Mouse (Mus musculus) midbrain, embryonic 16.5 days (tissue): Measurements from ENCODE around the gene Ccn5. TPM values are rescaled to one million over a fixed set of nuclear protein-coding genes. Genes with fewer than 3 reads are reported as not detected.

Source experiments
- ATAC-seq: fragments of 200-750 bp; cut with Nextera tagmentation; 2 replicates; pipeline ENCODE4 v1.8.0; 2017; ENCODE audit warnings: moderate TSS enrichment
- H3K27ac ChIP-seq: fragments of 300-500 bp; sonication (generic); 2 replicates; pipeline ENCODE4 v1.5.1; 2014; ENCODE audit warnings: mild to moderate bottlenecking, low read length, mixed read lengths
- H3K27me3 ChIP-seq: fragments of 300-500 bp; sonication (generic); 2 replicates; pipeline ENCODE4 v1.6.1; 2014; ENCODE audit warnings: low read depth, low read length, mixed read lengths; ENCODE audit not compliant: control insufficient read depth, insufficient read depth
- H3K36me3 ChIP-seq: fragments of 300-500 bp; sonication (generic); 2 replicates; pipeline ENCODE4 v1.6.1; 2014; ENCODE audit warnings: mild to moderate bottlenecking, low read length, moderate library complexity, mixed read lengths; ENCODE audit not compliant: control insufficient read depth, insufficient read depth
- H3K4me1 ChIP-seq: fragments of 300-500 bp; sonication (generic); 2 replicates; pipeline ENCODE4 v1.6.1; 2014; ENCODE audit warnings: mild to moderate bottlenecking, low read length, mixed read lengths; ENCODE audit not compliant: control insufficient read depth, insufficient read depth
- H3K4me2 ChIP-seq: fragments of 300-500 bp; sonication (generic); 2 replicates; pipeline ENCODE4 v1.6.1; 2014; ENCODE audit warnings: mild to moderate bottlenecking, low read length, mixed read lengths
- H3K4me3 ChIP-seq: fragments of 300-500 bp; sonication (generic); 2 replicates; pipeline ENCODE4 v1.5.1; 2014; ENCODE audit warnings: low read depth, mild to moderate bottlenecking, low read length, moderate library complexity, mixed read lengths
- H3K9ac ChIP-seq: fragments of 300-500 bp; sonication (generic); 2 replicates; pipeline ENCODE4 v1.6.1; 2014; ENCODE audit warnings: low read depth, low read length, mixed read lengths
- H3K9me3 ChIP-seq: fragments of 300-500 bp; sonication (generic); replicated peaks from 2 replicates; pipeline ENCODE4 v1.6.1; 2014; ENCODE audit warnings: mild to moderate bottlenecking, low read length, mixed read lengths; ENCODE audit not compliant: control insufficient read depth, poor library complexity, severe bottlenecking
- WGBS: fragments of 180-500 bp; shearing (Covaris S2); extraction: QIAGEN DNeasy Blood & Tissue Kit; methylation state at CpG from one replicate; pipeline ENCODE4 v1.1.7; 2014; 5-methylcytosine and 5-hydroxymethylcytosine counted together
- polyA plus RNA-seq: library from polyadenylated mRNA; unstranded; fragments of >200 nt; fragmentation: Nextera tagmentation; extraction: Ambion mirVana; gene quantifications from 2 replicates; pipeline ENCODE4 v1.2.1, GENCODE M21; 2015

Ccn5 gene
- polyA plus RNA-seq, 1 experiment from 2014 or later = 0.72 TPM

- Histone ChIP-seq H3K4me2 (no peak overlapping the region), H3K9me3 (no peaks in the 10 kb centered on the region), H3K27me3 (no peaks in the 10 kb centered on the region), H3K4me3 (no peak overlapping the region), H3K4me1 (no peaks in the 10 kb centered on the region), H3K36me3 (no peaks in the 10 kb centered on the region), H3K9ac (no peak overlapping the region), H3K27ac (no peak overlapping the region)
- 82% methylated on average over 7 of the region's 7 CpGs for WGBS
- ATAC-seq = no peak
These were observed 22.2 kb upstream of the Ccn5 start for GRCm38 (mm10) chr2:163798411-163798810.

GRCm38 (mm10) chr2:163800832-163801231 lies 19.8 kb upstream of the Ccn5 start:
- no peak overlapping the region for H3K27ac ChIP-seq
- 39% methylated on average over 3 of the region's 3 CpGs for WGBS
- no peak overlapping the region for H3K4me3 ChIP-seq
- H3K4me1 ChIP-seq = no peaks in the 10 kb centered on the region
- no peak for ATAC-seq
- H3K9me3 ChIP-seq = no peaks in the 10 kb centered on the region
- no peak overlapping the region for H3K4me2 ChIP-seq
- no peaks in the 10 kb centered on the region for H3K36me3 ChIP-seq
- no peaks in the 10 kb centered on the region for H3K27me3 ChIP-seq
- no peak overlapping the region for H3K9ac ChIP-seq

- H3K4me3 ChIP-seq = no peak overlapping the region
- H3K9ac ChIP-seq = no peak overlapping the region
- H3K27me3 ChIP-seq = no peaks in the 10 kb centered on the region
- 93% methylated on average over 5 of the region's 5 CpGs for WGBS
- no peak overlapping the region for H3K4me2 ChIP-seq
- H3K27ac ChIP-seq = no peak overlapping the region
- ATAC-seq = no peak
- no peaks in the 10 kb centered on the region for H3K9me3 ChIP-seq
- no peaks in the 10 kb centered on the region for H3K36me3 ChIP-seq
- no peaks in the 10 kb centered on the region for H3K4me1 ChIP-seq
These were observed 19.3 kb upstream of the Ccn5 start for GRCm38 (mm10) chr2:163801406-163801805.

GRCm38 (mm10) chr2:163803838-163804237 lies 16.8 kb upstream of the Ccn5 start:
- no peaks in the 10 kb centered on the region for H3K4me1 ChIP-seq
- no peak for ATAC-seq
- no peak overlapping the region for H3K27ac ChIP-seq
- H3K4me3 ChIP-seq = no peak overlapping the region
- WGBS = 84% methylated on average over 5 of the region's 5 CpGs
- no peaks in the 10 kb centered on the region for H3K27me3 ChIP-seq
- no peaks in the 10 kb centered on the region for H3K9me3 ChIP-seq
- no peaks in the 10 kb centered on the region for H3K36me3 ChIP-seq
- no peak overlapping the region for H3K4me2 ChIP-seq
- H3K9ac ChIP-seq = no peak overlapping the region

- Histone ChIP-seq H3K27me3 (no peaks in the 10 kb centered on the region), H3K4me2 (no peak overlapping the region), H3K27ac (no peak overlapping the region), H3K4me1 (no peaks in the 10 kb centered on the region), H3K9me3 (no peaks in the 10 kb centered on the region), H3K4me3 (no peak overlapping the region), H3K36me3 (no peaks in the 10 kb centered on the region), H3K9ac (no peak overlapping the region)
- no peak for ATAC-seq
- 92% methylated on average over 4 of the region's 4 CpGs for WGBS
These were observed 11.5 kb upstream of the Ccn5 start for GRCm38 (mm10) chr2:163809166-163809565.

GRCm38 (mm10) chr2:163809704-163810103 lies 11.0 kb upstream of the Ccn5 start:
- Histone ChIP-seq H3K27ac (no peak overlapping the region), H3K36me3 (no peaks in the 10 kb centered on the region), H3K27me3 (no peaks in the 10 kb centered on the region), H3K4me1 (no peaks in the 10 kb centered on the region), H3K9me3 (no peaks in the 10 kb centered on the region), H3K4me2 (no peak overlapping the region), H3K9ac (no peak overlapping the region), H3K4me3 (no peak overlapping the region)
- ATAC-seq = no peak
- WGBS = 63% methylated on average over 7 of the region's 7 CpGs

GRCm38 (mm10) chr2:163813077-163813476 lies 7.6 kb upstream of the Ccn5 start:
- H3K27me3 ChIP-seq = no peaks in the 10 kb centered on the region
- H3K4me3 ChIP-seq = no peak overlapping the region
- WGBS = 62% methylated on average over 5 of the region's 5 CpGs
- H3K4me1 ChIP-seq = no peaks in the 10 kb centered on the region
- no peak overlapping the region for H3K9ac ChIP-seq
- H3K9me3 ChIP-seq = no peaks in the 10 kb centered on the region
- no peak overlapping the region for H3K4me2 ChIP-seq
- no peak overlapping the region for H3K27ac ChIP-seq
- no peak for ATAC-seq
- H3K36me3 ChIP-seq = no peaks in the 10 kb centered on the region

- Histone ChIP-seq H3K9me3 (no peaks in the 10 kb centered on the region), H3K27ac (no peak overlapping the region), H3K36me3 (no peaks in the 10 kb centered on the region), H3K4me3 (no peak overlapping the region), H3K9ac (no peak overlapping the region), H3K27me3 (no peaks in the 10 kb centered on the region), H3K4me2 (no peak overlapping the region), H3K4me1 (no peaks in the 10 kb centered on the region)
- WGBS = 87% methylated on average over 9 of the region's 9 CpGs
- no peak for ATAC-seq
These were observed 5.8 kb upstream of the Ccn5 start for GRCm38 (mm10) chr2:163814739-163815465.

GRCm38 (mm10) chr2:163823248-163823647 lies 2.6 kb downstream of the Ccn5 start:
- WGBS = 8% methylated on average over 4 of the region's 4 CpGs
- H3K9ac ChIP-seq = no peak overlapping the region
- no peak overlapping the region for H3K27ac ChIP-seq
- ATAC-seq = no peak
- H3K4me3 ChIP-seq = no peak overlapping the region
- no peak overlapping the region for H3K4me2 ChIP-seq
- H3K9me3 ChIP-seq = no peaks in the 10 kb centered on the region
- no peaks in the 10 kb centered on the region for H3K4me1 ChIP-seq
- no peaks in the 10 kb centered on the region for H3K36me3 ChIP-seq
- H3K27me3 ChIP-seq = 0 out of 2 replicates have a peak, but pooled peaks cover 2% of the 10 kb centered on the region
